Mouse (Mus musculus) liver, embryonic 16.5 days (tissue): ENCODE measurements around the gene Cfap97. TPM values are rescaled to one million over a fixed set of nuclear protein-coding genes. Genes with fewer than 3 reads are reported as not detected.
A peak's percentile ranks its signal among the peaks of the same experiment; 100 is the strongest.
"Not testable (repeated sequence)": the region's sequence is repeated elsewhere in the genome, so short reads cannot be mapped to it uniquely, and the experiment has no call there.

Experiments
- ATAC-seq: fragments of 200-750 bp; cut with Nextera tagmentation; 2 replicates; pipeline ENCODE4 v1.8.0; 2017; ENCODE audit warnings: low read depth, mild to moderate bottlenecking, moderate number of reproducible peaks, moderate library complexity
- H3K27ac ChIP-seq: fragments of 300-500 bp; sonication (generic); 2 replicates; pipeline ENCODE4 v1.5.1; 2014; ENCODE audit warnings: mild to moderate bottlenecking, low read length
- H3K27me3 ChIP-seq: fragments of 300-500 bp; sonication (generic); 2 replicates; pipeline ENCODE4 v1.6.1; 2014; ENCODE audit warnings: low read depth, low read length, mixed read lengths; ENCODE audit not compliant: control insufficient read depth, insufficient read depth
- H3K36me3 ChIP-seq: fragments of 300-500 bp; sonication (generic); 2 replicates; pipeline ENCODE4 v1.6.1; 2014; ENCODE audit warnings: mild to moderate bottlenecking; ENCODE audit not compliant: control insufficient read depth, insufficient read depth
- H3K4me1 ChIP-seq: fragments of 300-500 bp; sonication (generic); 2 replicates; pipeline ENCODE4 v1.6.1; 2014; ENCODE audit warnings: low read depth, low read length, mixed read lengths; ENCODE audit not compliant: control insufficient read depth
- H3K4me2 ChIP-seq: fragments of 300-500 bp; sonication (generic); 2 replicates; pipeline ENCODE4 v1.6.1; 2014; ENCODE audit warnings: low read depth, low read length, mixed read lengths
- H3K4me3 ChIP-seq: fragments of 300-500 bp; sonication (generic); 2 replicates; pipeline ENCODE4 v1.5.1; 2014; ENCODE audit warnings: low read depth, mild to moderate bottlenecking, low read length
- H3K9ac ChIP-seq: fragments of 300-500 bp; sonication (generic); 2 replicates; pipeline ENCODE4 v1.6.1; 2014; ENCODE audit warnings: low read depth, low read length
- H3K9me3 ChIP-seq: fragments of 300-500 bp; sonication (generic); replicated peaks from 2 replicates; pipeline ENCODE4 v1.6.1; 2016; ENCODE audit warnings: low read length; ENCODE audit not compliant: control insufficient read depth
- WGBS: fragments of 180-500 bp; shearing (Covaris S2); extraction: QIAGEN DNeasy Blood & Tissue Kit; methylation state at CpG from one replicate; pipeline ENCODE4 v1.1.7; 2014; ENCODE audit not compliant: insufficient replicate concordance; 5-methylcytosine and 5-hydroxymethylcytosine counted together
- polyA plus RNA-seq: library from polyadenylated mRNA; unstranded; fragments of >200 nt; fragmentation: Nextera tagmentation; extraction: Ambion mirVana; gene quantifications from 2 replicates; pipeline ENCODE4 v1.2.1, GENCODE M21; 2015

Gene Cfap97
- polyA plus RNA-seq: 6.2 and 6.9 TPM in 2 replicates

DNA sequence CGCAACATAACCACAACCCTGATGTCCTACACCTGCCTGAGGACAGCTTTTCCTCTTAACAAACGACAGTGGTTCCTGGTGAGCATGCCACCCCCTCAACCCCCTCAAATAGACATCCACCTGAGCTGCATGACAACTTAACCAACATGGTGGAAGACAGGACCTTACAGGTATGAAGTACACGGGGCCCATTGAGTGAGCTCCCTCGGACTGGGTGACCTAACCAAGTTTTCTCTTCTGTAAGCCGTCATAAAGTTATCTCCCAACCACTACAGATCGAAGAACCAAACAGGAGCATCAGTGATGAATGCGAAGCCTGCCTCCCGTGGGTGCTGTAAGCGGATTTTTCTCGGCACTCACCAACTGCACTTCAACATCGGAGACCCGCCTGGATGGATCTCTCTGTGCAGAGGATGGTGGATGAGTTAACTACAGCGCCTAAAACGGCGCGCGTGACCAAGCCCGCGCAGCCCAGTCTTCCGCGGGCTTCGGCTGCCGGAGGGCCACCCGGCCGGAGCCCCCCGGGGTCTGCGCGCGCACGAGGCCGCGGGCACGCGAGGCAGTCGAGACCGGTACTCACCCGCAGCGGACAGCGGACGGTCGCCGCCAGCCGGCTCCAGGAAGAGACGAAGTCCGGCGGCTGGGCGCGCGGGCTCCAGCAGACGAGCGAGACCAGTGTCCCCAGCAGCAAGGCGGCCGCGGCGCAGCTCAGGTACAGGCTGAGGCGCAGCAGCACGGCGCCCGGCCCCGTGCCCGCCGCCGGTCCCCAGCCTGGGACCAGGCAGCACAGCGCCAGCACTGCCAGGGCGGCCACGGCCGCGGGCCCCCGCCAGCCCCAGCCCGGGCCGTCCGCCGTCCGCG, at the start of gene Cfap97:
TSS of gene Cfap97 (plus strand) at position 570 of the 861 bp plus-strand sequence.
- H3K9me3 ChIP-seq: no peaks in the 10 kb centered on the region
- H3K4me2 ChIP-seq: peak within 1 kb of the TSS; percentile 98
- peaks cover 14% of the 10 kb centered on the region for H3K27me3 ChIP-seq
- WGBS: 1% methylated on average over 58 of the region's 75 CpGs
- peak within 1 kb of the TSS; percentile 76 for H3K9ac ChIP-seq
- H3K4me1 ChIP-seq: peaks cover 16% of the 10 kb centered on the region
- ATAC-seq: peak; percentile 68
- H3K4me3 ChIP-seq: peak within 1 kb of the TSS; percentile 79
- no peaks in the 10 kb centered on the region for H3K36me3 ChIP-seq
- peak within 1 kb of the TSS; percentile 33; the same call in 1 of the 2 replicates for H3K27ac ChIP-seq

DNA sequence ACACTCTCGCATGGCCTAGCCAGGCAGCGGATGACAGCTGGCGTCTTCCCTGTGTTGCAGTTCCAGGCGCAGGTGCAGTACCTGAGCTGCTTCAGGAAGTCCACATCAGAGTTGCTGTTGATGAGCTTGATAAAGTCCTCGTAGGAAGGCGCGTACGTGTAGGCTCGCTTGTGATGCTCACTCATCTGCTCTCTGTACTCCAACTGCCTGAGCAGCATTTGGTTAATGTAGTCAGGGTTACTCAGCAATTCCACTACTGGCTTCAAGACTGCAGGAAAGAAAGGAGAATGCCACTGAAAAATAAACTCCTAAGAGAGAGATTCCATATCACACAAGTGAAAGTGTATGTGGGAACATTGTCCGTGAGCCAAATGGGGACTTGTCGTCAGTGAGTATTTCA, 48.1 kb upstream of the Cfap97 start:
- Histone ChIP-seq H3K4me1 (no peaks in the 10 kb centered on the region), H3K36me3 (peaks cover 4% of the 10 kb centered on the region; the same call in 1 of the 2 replicates), H3K4me2 (no peak overlapping the region), H3K9ac (no peak overlapping the region), H3K27ac (no peak overlapping the region), H3K27me3 (no peaks in the 10 kb centered on the region), H3K4me3 (no peak overlapping the region), H3K9me3 (no peaks in the 10 kb centered on the region)
- no peak for ATAC-seq
- WGBS: 85% methylated on average over 11 of the region's 11 CpGs

DNA sequence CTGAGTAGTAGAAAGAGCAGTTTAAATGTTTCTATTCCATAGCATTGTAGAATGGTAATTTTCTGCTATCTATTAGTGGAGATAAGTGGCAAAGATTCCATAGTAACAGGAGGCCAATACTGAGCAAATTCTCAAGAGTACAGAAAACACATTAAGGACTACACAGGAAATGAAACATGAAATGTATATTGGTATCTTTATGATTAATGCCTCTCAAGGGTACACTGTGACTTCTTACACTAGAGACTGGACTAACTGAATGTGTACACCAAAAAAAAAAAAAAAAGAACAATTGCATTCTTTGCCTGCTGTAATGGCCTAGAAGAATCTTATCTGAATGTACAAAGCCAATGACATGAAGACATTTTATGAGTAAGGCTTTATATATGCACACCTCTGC, 43.9 kb upstream of the Cfap97 start:
- Histone ChIP-seq H3K27me3 (no peaks in the 10 kb centered on the region), H3K27ac (no peak overlapping the region), H3K4me1 (no peaks in the 10 kb centered on the region), H3K9ac (no peak overlapping the region), H3K36me3 (no peaks in the 10 kb centered on the region), H3K9me3 (no peaks in the 10 kb centered on the region), H3K4me3 (no peak overlapping the region), H3K4me2 (no peak overlapping the region)
- ATAC-seq: no peak

DNA sequence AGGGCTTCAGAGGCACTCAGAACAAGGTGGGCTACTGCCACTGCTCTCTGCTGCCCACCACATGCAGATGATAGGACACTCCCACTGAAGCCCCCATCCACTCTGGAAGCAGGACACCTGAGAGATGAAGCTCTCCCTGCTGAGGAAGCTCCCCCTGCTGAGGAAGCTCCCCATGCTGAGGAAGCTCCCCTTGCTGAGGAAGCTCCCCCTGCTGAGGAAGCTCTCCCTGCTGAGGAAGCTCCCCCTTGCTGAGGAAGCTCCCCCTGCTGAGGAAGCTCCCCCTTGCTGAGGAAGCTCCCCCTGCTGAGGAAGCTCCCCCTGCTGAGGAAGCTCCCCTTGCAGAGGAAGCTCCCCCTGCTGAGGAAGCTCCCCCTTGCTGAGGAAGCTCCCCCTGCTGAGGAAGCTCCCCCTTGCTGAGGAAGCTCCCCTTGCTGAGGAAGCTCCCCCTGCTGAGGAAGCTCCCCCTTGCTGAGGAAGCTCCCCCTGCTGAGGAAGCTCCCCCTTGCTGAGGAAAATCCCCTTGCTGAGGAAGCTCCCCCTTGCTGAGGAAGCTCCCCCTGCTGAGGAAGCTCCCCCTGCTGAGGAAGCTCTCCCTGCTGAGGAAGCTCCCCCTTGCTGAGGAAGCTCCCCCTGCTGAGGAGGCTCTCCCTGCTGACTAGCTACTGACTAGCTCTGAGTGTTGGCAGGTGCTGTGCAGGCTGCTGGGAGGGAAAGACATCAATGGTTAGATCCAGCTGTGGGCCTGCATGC, 38.0 kb upstream of the Cfap97 start:
- H3K27ac ChIP-seq, H3K9me3 ChIP-seq, ATAC-seq, H3K4me1 ChIP-seq, H3K9ac ChIP-seq, H3K36me3 ChIP-seq, H3K4me2 ChIP-seq, H3K27me3 ChIP-seq, H3K4me3 ChIP-seq: not testable (repeated sequence)

DNA sequence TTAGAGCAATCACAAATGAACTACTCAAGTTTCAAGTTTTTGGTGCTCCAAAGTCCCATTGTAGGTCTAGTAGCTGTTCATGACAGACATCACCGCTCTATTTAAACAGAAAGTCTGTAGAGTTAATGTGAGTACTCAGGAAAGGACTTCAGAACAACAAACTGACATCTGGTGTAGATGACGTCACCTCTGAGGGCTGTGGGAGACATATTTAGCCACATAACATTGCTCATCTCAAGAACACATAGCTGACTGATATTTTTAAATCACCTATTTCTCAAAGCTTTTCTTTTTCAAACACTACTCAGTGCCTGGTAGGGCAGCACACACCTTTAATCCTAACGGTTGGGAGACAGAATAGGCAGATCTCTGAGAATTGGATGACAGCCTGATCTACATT, 34.4 kb upstream of the Cfap97 start:
- no peak for ATAC-seq
- 76% methylated on average over 3 of the region's 3 CpGs for WGBS

DNA sequence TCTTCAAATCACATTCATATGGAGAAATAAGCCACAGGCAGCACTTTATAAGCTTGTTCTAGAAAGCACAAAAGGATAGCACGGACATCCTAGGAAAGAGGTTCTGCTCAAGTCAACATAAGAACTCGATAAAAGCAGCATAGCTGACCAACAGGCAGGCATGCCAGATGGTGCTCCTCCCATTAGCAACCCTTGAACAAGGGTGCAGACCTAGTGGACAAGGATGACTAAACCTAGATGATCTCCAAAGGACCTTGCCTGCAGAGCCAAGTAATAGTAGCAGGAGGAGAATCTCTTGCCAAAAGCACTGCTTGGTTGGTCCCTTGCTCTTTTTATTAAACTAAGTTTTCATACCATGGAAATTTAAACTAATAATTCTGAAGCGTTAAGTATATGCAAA, 32.4 kb upstream of the Cfap97 start:
- 78% methylated on average over 3 of the region's 3 CpGs for WGBS

More for the DNA sequence above, 34.4 kb upstream of the Cfap97 start:
- Histone ChIP-seq H3K4me2 (no peak overlapping the region), H3K4me1 (no peaks in the 10 kb centered on the region), H3K27me3 (no peaks in the 10 kb centered on the region), H3K27ac (no peak overlapping the region), H3K36me3 (no peaks in the 10 kb centered on the region), H3K4me3 (no peak overlapping the region), H3K9ac (no peak overlapping the region), H3K9me3 (no peaks in the 10 kb centered on the region)

DNA sequence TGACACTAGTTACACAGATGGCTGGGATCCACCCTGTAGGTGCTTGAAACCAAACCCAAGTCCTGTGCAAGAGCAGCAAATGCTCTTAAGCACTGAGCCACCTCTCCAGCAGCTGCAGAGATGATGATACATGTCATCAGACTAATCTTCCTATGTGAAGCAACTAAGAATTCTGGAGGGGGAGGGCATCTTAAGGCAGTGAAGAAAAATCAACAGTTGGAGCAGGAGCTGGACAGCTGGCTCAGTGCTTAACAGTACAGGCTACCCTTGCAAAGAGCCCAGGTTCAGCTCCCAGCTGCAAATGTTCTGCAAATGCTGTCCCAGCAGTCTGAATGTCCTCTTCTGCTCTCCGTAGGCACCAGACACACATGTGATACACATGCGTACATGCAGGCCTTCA, 29.1 kb upstream of the Cfap97 start:
- Histone ChIP-seq H3K9ac (no peak overlapping the region), H3K9me3 (no peaks in the 10 kb centered on the region), H3K27me3 (no peaks in the 10 kb centered on the region), H3K27ac (no peak overlapping the region), H3K4me3 (no peak overlapping the region), H3K36me3 (no peaks in the 10 kb centered on the region), H3K4me2 (no peak overlapping the region), H3K4me1 (no peaks in the 10 kb centered on the region)
- WGBS: 79% methylated on average over 2 of the region's 2 CpGs
- ATAC-seq: no peak

More for the DNA sequence above, 32.4 kb upstream of the Cfap97 start:
- H3K27me3 ChIP-seq: no peaks in the 10 kb centered on the region
- no peaks in the 10 kb centered on the region for H3K36me3 ChIP-seq
- H3K9ac ChIP-seq: no peak overlapping the region
- no peak overlapping the region for H3K27ac ChIP-seq
- no peak for ATAC-seq
- no peaks in the 10 kb centered on the region for H3K4me1 ChIP-seq
- no peak overlapping the region for H3K4me2 ChIP-seq
- H3K9me3 ChIP-seq: no peaks in the 10 kb centered on the region
- no peak overlapping the region for H3K4me3 ChIP-seq

DNA sequence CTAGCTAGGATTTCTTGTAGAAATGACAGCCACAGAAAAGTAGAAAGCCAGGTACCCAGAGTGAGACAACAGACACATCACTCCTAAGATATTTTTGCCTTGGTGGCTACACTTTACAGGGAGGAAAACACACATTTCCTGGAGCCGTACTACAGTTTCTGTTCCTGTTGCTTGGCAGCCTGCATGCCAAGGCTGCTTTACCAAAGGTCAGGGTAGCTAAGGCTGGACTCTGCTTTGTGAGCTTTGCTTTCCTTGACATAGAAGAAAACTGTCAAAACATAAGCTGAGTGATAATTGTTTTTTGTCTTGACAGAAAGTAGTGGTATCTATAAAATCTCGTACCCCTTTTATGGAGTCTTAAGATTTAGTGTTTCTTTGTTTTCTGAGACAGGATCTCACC, 21.1 kb upstream of the Cfap97 start:
- 58% methylated on average over 2 of the region's 2 CpGs for WGBS
- H3K4me1 ChIP-seq: no peaks in the 10 kb centered on the region

DNA sequence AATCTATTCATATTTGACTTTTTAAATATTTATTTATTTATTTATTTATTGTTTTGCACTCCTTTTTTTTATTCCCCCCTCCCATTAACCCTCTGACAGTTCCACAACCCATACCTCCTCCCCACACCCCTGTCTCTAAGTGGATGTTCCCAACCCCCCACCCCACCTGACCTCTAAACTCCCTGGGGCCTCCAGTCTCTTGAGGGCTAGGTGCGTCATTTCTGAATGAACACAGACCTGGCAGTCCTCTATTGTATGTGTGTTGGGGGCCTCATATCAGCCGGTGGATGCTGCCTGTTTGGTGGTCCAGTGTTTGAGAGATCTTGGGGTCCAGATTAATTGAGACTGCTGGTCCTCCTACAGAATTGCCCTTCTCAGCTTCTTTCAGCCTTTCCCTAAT, 16.0 kb upstream of the Cfap97 start:
- H3K27me3 ChIP-seq, H3K27ac ChIP-seq, H3K9me3 ChIP-seq, ATAC-seq, H3K4me2 ChIP-seq, H3K4me3 ChIP-seq, H3K4me1 ChIP-seq, H3K9ac ChIP-seq, H3K36me3 ChIP-seq: not testable (repeated sequence)
- 73% methylated on average over 2 of the region's 2 CpGs for WGBS

More for the DNA sequence above, 21.1 kb upstream of the Cfap97 start:
- no peak overlapping the region for H3K27ac ChIP-seq
- no peaks in the 10 kb centered on the region for H3K9me3 ChIP-seq
- H3K36me3 ChIP-seq: no peaks in the 10 kb centered on the region
- no peak overlapping the region for H3K4me2 ChIP-seq
- no peak overlapping the region for H3K4me3 ChIP-seq
- ATAC-seq: no peak
- H3K27me3 ChIP-seq: no peaks in the 10 kb centered on the region
- no peak overlapping the region for H3K9ac ChIP-seq
